Mouse (Mus musculus) CD4-positive naive resting alpha-beta T cell, adult 76 days (primary cell): ENCODE data around the gene Nupl2. TPM values are rescaled to one million over a fixed set of nuclear protein-coding genes. Genes with fewer than 3 reads are reported as not detected.

ENCODE experiments used
- total RNA-seq: library from RNA; stranded (reverse); gene quantifications from one replicate; pipeline ENCODE4 v1.2.4, GENCODE M21; 2023

The Nupl2 gene
- 8.5 TPM for total RNA-seq

GRCm38 (mm10) chr5:24164789-24165445 is at the start of gene Nupl2:
Gene Nupl2 (plus strand): TSS chr5:24164963.

Other genes starting within 250 kb of the Nupl2 start
- gene Fam126a, start 134.3 kb upstream of the Nupl2 start, total RNA-seq = 15.2 TPM
- gene Klhl7, start 64.4 kb upstream of the Nupl2 start, total RNA-seq = 17.3 TPM
- gene Kcnh2, start 186.6 kb downstream of the Nupl2 start, total RNA-seq = 8.0 TPM
- gene Nos3, start 199.8 kb downstream of the Nupl2 start, total RNA-seq = 0.15 TPM
- gene Atg9b, start 227.2 kb downstream of the Nupl2 start, total RNA-seq = 0.53 TPM
- 17.6 TPM for gene Abcb8, start 228.7 kb downstream of the Nupl2 start, total RNA-seq
- 0.41 TPM for gene Asic3, start 248.4 kb downstream of the Nupl2 start, total RNA-seq